Mouse (Mus musculus): Measurements from ENCODE around the gene Ublcp1. TPM values are rescaled to one million over a fixed set of nuclear protein-coding genes. Genes with fewer than 3 reads are reported as not detected.

The Ublcp1 gene
- polyA plus RNA-seq, 1 experiment: 67.6 TPM

GRCm38 (mm10) chr11:44512044-44513025 lies 42.0 kb upstream of the Ublcp1 start:
- TF ChIP-seq POLR2A (IDR thresholded peaks at IDR 0.05; ENCODE audit: extremely low read depth, insufficient read depth, low read length) (no peak), CTCF (IDR thresholded peaks at IDR 0.05; ENCODE audit: extremely low read depth, insufficient read depth, low read length) (no peak)
- H3K27ac ChIP-seq (ENCODE audit: insufficient read depth, low read length): no peak overlapping the region
- no peak overlapping the region for H3K4me3 ChIP-seq (ENCODE audit: insufficient read depth, low read length)
- no peaks in the 10 kb centered on the region for H3K4me1 ChIP-seq (ENCODE audit: control insufficient read depth, insufficient read depth, low read length)

- TF ChIP-seq POLR2A (IDR thresholded peaks at IDR 0.05; ENCODE audit: extremely low read depth, insufficient read depth, low read length) (no peak), CTCF (IDR thresholded peaks at IDR 0.05; ENCODE audit: extremely low read depth, insufficient read depth, low read length) (no peak)
- no peaks in the 10 kb centered on the region for H3K4me1 ChIP-seq (ENCODE audit: control insufficient read depth, insufficient read depth, low read length)
- H3K4me3 ChIP-seq (ENCODE audit: insufficient read depth, low read length): no peak overlapping the region
- H3K27ac ChIP-seq (ENCODE audit: insufficient read depth, low read length): no peak overlapping the region
Observed at GRCm38 (mm10) chr11:44510371-44510770, 40.1 kb upstream of the Ublcp1 start.

GRCm38 (mm10) chr11:44509906-44510305 lies 39.6 kb upstream of the Ublcp1 start:
- TF ChIP-seq CTCF (IDR thresholded peaks at IDR 0.05; ENCODE audit: extremely low read depth, insufficient read depth, low read length) (no peak), POLR2A (IDR thresholded peaks at IDR 0.05; ENCODE audit: extremely low read depth, insufficient read depth, low read length) (no peak)
- Histone ChIP-seq H3K4me1 (ENCODE audit: control insufficient read depth, insufficient read depth, low read length) (no peaks in the 10 kb centered on the region), H3K27ac (ENCODE audit: insufficient read depth, low read length) (no peak overlapping the region), H3K4me3 (ENCODE audit: insufficient read depth, low read length) (no peak overlapping the region)

- TF ChIP-seq CTCF (IDR thresholded peaks at IDR 0.05; ENCODE audit: extremely low read depth, insufficient read depth, low read length): no peak
- no peak for TF ChIP-seq POLR2A (IDR thresholded peaks at IDR 0.05; ENCODE audit: extremely low read depth, insufficient read depth, low read length)
- H3K4me3 ChIP-seq (ENCODE audit: insufficient read depth, low read length): no peak overlapping the region
- H3K27ac ChIP-seq (ENCODE audit: insufficient read depth, low read length): no peak overlapping the region
- no peaks in the 10 kb centered on the region for H3K4me1 ChIP-seq (ENCODE audit: control insufficient read depth, insufficient read depth, low read length)
Observed at GRCm38 (mm10) chr11:44508876-44509275, 38.6 kb upstream of the Ublcp1 start.

- Histone ChIP-seq H3K4me3 (ENCODE audit: insufficient read depth, low read length) (no peak overlapping the region), H3K27ac (ENCODE audit: insufficient read depth, low read length) (no peak overlapping the region), H3K4me1 (ENCODE audit: control insufficient read depth, insufficient read depth, low read length) (no peaks in the 10 kb centered on the region)
- no peak for TF ChIP-seq POLR2A (IDR thresholded peaks at IDR 0.05; ENCODE audit: extremely low read depth, insufficient read depth, low read length)
- no peak for TF ChIP-seq CTCF (IDR thresholded peaks at IDR 0.05; ENCODE audit: extremely low read depth, insufficient read depth, low read length)
Observed at GRCm38 (mm10) chr11:44504761-44505160, 34.5 kb upstream of the Ublcp1 start.

- Histone ChIP-seq H3K4me3 (ENCODE audit: insufficient read depth, low read length) (no peak overlapping the region), H3K4me1 (ENCODE audit: control insufficient read depth, insufficient read depth, low read length) (no peaks in the 10 kb centered on the region), H3K27ac (ENCODE audit: insufficient read depth, low read length) (no peak overlapping the region)
- TF ChIP-seq CTCF (IDR thresholded peaks at IDR 0.05; ENCODE audit: extremely low read depth, insufficient read depth, low read length): no peak
- no peak for TF ChIP-seq POLR2A (IDR thresholded peaks at IDR 0.05; ENCODE audit: extremely low read depth, insufficient read depth, low read length)
Observed at GRCm38 (mm10) chr11:44504146-44504545, 33.8 kb upstream of the Ublcp1 start.

GRCm38 (mm10) chr11:44502931-44503330 lies 32.6 kb upstream of the Ublcp1 start:
- TF ChIP-seq POLR2A (IDR thresholded peaks at IDR 0.05; ENCODE audit: extremely low read depth, insufficient read depth, low read length) (no peak), CTCF (IDR thresholded peaks at IDR 0.05; ENCODE audit: extremely low read depth, insufficient read depth, low read length) (no peak)

GRCm38 (mm10) chr11:44501477-44501876 lies 31.2 kb upstream of the Ublcp1 start:
- Histone ChIP-seq H3K4me3 (ENCODE audit: insufficient read depth, low read length) (no peak overlapping the region), H3K27ac (ENCODE audit: insufficient read depth, low read length) (no peak overlapping the region), H3K4me1 (ENCODE audit: control insufficient read depth, insufficient read depth, low read length) (no peaks in the 10 kb centered on the region)
- no peak for TF ChIP-seq CTCF (IDR thresholded peaks at IDR 0.05; ENCODE audit: extremely low read depth, insufficient read depth, low read length)
- no peak for TF ChIP-seq POLR2A (IDR thresholded peaks at IDR 0.05; ENCODE audit: extremely low read depth, insufficient read depth, low read length)

More at GRCm38 (mm10) chr11:44502931-44503330, 32.6 kb upstream of the Ublcp1 start:
- H3K27ac ChIP-seq (ENCODE audit: insufficient read depth, low read length): no peak overlapping the region
- no peaks in the 10 kb centered on the region for H3K4me1 ChIP-seq (ENCODE audit: control insufficient read depth, insufficient read depth, low read length)
- no peak overlapping the region for H3K4me3 ChIP-seq (ENCODE audit: insufficient read depth, low read length)

- H3K4me3 ChIP-seq (ENCODE audit: insufficient read depth, low read length): no peak overlapping the region
- no peaks in the 10 kb centered on the region for H3K4me1 ChIP-seq (ENCODE audit: control insufficient read depth, insufficient read depth, low read length)
- H3K27ac ChIP-seq (ENCODE audit: insufficient read depth, low read length): no peak overlapping the region
- no peak for TF ChIP-seq CTCF (IDR thresholded peaks at IDR 0.05; ENCODE audit: extremely low read depth, insufficient read depth, low read length)
- no peak for TF ChIP-seq POLR2A (IDR thresholded peaks at IDR 0.05; ENCODE audit: extremely low read depth, insufficient read depth, low read length)
Observed at GRCm38 (mm10) chr11:44500966-44501365, 30.7 kb upstream of the Ublcp1 start.
